Mouse (Mus musculus) C2C12 (cell line): ENCODE data around the gene Dynlrb2. TPM values are rescaled to one million over a fixed set of nuclear protein-coding genes. Genes with fewer than 3 reads are reported as not detected.

Source experiments
- H3K27me3 ChIP-seq: one replicate; pipeline ENCODE4 v1.6.1; 2011; ENCODE audit not compliant: control insufficient read depth, insufficient read depth, insufficient read length
- H3K36me3 ChIP-seq: one replicate; pipeline ENCODE4 v1.6.1; 2011; ENCODE audit not compliant: control insufficient read depth, insufficient read depth
- H3K4me3 ChIP-seq: one replicate; pipeline ENCODE4 v1.5.1; 2011; ENCODE audit warnings: mild to moderate bottlenecking, control low read depth; ENCODE audit not compliant: poor library complexity, insufficient read depth, severe bottlenecking
- H3K79me2 ChIP-seq: one replicate; pipeline ENCODE4 v1.6.1; 2011; ENCODE audit not compliant: control insufficient read depth, insufficient read depth
- H3K79me3 ChIP-seq: one replicate; pipeline ENCODE4 v1.6.1; 2011; ENCODE audit warnings: low read depth, control low read depth
- H3ac ChIP-seq: one replicate; pipeline ENCODE3; 2011; ENCODE audit warnings: low read depth; ENCODE audit not compliant: control insufficient read depth, insufficient read length
- CEBPB ChIP-seq: IDR thresholded peaks from one replicate; pipeline ENCODE4 v1.6.1; 2011; ENCODE audit warnings: low read depth, mild to moderate bottlenecking, control low read depth, moderate library complexity
- CTCF ChIP-seq: IDR thresholded peaks from one replicate; pipeline ENCODE4 v1.5.1; 2011; ENCODE audit not compliant: control insufficient read depth, insufficient read depth, insufficient read length
- FOSL1 ChIP-seq: IDR thresholded peaks from one replicate; pipeline ENCODE4 v1.8.0; 2011; ENCODE audit warnings: mild to moderate bottlenecking, low read length; ENCODE audit not compliant: poor library complexity, insufficient read depth, severe bottlenecking
- MAX ChIP-seq: IDR thresholded peaks from one replicate; pipeline ENCODE4 v1.6.1; 2011; ENCODE audit warnings: mild to moderate bottlenecking, control low read depth
- MYOD1 ChIP-seq: IDR thresholded peaks from one replicate; pipeline ENCODE4 v1.6.1; 2011; ENCODE audit warnings: low read depth; ENCODE audit not compliant: control insufficient read depth, insufficient read length
- MYOG ChIP-seq: IDR thresholded peaks from one replicate; pipeline ENCODE4 v1.6.1; 2011; ENCODE audit not compliant: control insufficient read depth, insufficient read length; ENCODE audit errors: extremely low read depth
- USF1 ChIP-seq: IDR thresholded peaks from one replicate; pipeline ENCODE4 v1.6.1; 2011; ENCODE audit warnings: low read depth, mild to moderate bottlenecking, control low read depth, moderate library complexity
- polyA plus RNA-seq: library from polyadenylated mRNA; unstranded; fragments of >200 nt; fragmentation: generic; extraction: Trizol; gene quantifications from one replicate; pipeline ENCODE4 v1.2.1, GENCODE M21; 2012; ENCODE audit warnings: missing spikeins

The Dynlrb2 gene
- polyA plus RNA-seq, 1 experiment: not detected

DNA sequence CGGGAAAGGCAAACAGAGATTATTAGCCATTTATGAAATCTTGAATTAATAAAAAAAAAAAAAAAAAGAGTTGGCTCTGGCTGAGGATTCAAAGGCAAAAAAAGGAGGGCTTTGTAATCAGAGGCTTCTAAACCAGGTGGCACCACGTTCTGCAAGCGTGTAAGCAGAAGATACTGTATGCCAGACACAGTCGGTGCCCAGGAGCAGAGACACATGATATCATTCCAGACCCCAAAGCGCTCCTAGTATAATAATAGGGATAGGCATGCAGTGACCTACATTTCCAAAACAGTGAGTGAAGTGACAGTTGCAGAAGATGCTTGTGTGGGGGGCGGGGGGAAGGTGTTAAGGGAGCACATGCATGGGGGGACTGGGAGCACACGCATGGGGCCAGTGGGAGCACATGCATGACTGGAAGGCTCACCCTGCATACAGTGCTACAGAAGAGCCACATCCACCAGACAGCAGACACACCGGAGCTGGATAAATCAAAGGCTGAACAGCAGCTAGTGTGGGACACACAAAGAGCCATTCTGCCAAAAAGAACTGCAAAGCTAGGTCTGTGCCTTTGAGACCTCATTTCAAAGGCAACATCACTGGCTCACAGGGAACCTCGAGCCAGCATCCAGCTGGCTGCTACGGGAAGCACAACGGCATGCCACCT lies 17.5 kb downstream of the Dynlrb2 start:
- H3K27me3 ChIP-seq: no peaks in the 10 kb centered on the region
- no peaks in the 10 kb centered on the region for H3K79me3 ChIP-seq
- H3ac ChIP-seq: no peak overlapping the region
- no peak for TF ChIP-seq FOSL1
- TF ChIP-seq MAX: no peak
- TF ChIP-seq MYOG: no peak
- no peaks in the 10 kb centered on the region for H3K36me3 ChIP-seq
- H3K79me2 ChIP-seq: no peaks in the 10 kb centered on the region
- no peak overlapping the region for H3K4me3 ChIP-seq

DNA sequence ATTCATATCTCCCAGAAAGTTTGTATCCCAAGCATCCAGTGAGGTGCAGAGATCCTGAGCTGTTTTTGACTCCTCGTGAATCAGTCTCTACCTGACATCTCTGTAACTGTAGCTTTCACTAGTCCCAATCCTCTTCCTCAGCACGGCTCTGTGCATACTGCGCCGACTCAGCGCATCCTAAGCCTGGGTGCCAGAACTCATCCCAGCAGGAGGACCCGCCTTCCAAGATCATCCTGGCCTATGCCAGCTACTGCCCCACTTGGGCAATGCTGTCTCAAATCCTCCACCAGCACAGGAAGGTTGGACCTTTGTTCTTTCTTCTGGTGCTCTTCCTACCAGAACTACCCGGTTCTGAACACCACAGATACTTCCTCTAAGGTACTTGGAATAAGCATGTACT lies 20.1 kb downstream of the Dynlrb2 start:
- Histone ChIP-seq H3ac (no peak overlapping the region), H3K79me3 (no peaks in the 10 kb centered on the region), H3K4me3 (no peak overlapping the region), H3K36me3 (no peaks in the 10 kb centered on the region), H3K79me2 (no peaks in the 10 kb centered on the region), H3K27me3 (no peaks in the 10 kb centered on the region)
- TF ChIP-seq CTCF (no peak), MYOG (no peak)

DNA sequence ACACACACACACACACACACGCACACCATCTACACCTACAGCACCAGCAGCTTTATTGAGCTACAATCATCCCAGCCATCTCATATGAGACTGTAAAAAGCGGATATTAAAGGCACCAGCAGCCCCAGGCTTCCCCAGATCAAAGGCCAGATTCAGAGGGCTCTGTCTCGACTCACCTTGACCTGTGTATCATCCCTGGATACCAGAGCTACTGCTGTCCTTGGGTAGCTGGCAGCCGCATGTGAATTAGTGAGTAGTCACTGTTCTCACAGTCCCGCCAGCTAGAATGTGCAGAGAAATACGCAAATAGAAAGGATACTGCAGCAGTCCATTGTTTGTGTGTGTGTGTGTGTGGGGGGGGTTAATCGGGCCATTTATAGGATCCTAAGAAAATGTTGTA lies 24.0 kb downstream of the Dynlrb2 start:
- Histone ChIP-seq H3K27me3 (no peaks in the 10 kb centered on the region), H3K79me2 (no peaks in the 10 kb centered on the region), H3K36me3 (no peaks in the 10 kb centered on the region), H3ac (no peak overlapping the region), H3K79me3 (no peaks in the 10 kb centered on the region), H3K4me3 (no peak overlapping the region)
- TF ChIP-seq MYOG (no peak), CEBPB (no peak), MYOD1 (no peak), USF1 (no peak), MAX (no peak), CTCF (no peak), FOSL1 (no peak)

DNA sequence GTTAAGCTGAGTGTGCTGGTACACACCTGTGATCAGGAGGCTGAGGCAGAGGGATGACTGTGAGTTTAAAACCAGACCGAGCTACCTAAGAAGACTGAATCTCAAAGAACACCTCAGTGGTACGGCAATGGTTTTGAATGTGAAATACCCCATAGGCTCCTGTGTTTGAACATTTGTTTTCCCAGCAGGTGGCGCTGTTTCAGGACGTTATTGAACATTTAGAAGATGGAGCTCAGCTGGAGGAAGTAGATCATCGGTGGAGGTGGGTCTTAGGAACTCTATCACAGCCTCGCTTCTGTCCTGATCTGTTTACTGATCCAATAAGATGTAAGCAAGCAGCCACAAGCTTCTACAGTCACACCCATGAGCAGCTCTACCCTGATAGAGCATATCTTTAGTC lies 28.3 kb downstream of the Dynlrb2 start:
- Histone ChIP-seq H3K79me2 (no peaks in the 10 kb centered on the region), H3K79me3 (no peaks in the 10 kb centered on the region), H3K4me3 (no peak overlapping the region), H3ac (no peak overlapping the region), H3K36me3 (no peaks in the 10 kb centered on the region), H3K27me3 (no peaks in the 10 kb centered on the region)
- TF ChIP-seq USF1 (no peak), CEBPB (no peak), MAX (no peak), CTCF (no peak), MYOG (no peak), FOSL1 (no peak), MYOD1 (no peak)

DNA sequence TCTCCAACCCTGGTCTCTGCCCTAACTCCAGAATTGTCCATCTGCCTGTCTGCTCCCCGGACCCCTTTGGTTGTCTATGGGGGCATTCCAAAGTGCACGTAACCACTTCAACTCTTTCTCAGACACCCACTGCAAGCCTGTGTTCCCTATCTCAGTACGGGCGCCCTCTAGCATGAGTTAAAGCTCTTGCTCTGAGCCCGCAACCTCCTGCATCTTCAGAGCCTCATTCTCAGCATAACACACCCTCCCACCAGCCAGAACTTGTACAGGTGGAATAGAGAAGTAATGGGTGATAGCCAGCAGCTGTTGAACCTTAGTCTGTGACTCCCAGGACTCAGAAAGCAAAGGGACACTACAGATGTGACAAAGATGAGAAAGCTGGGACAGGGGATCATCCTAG lies 32.0 kb downstream of the Dynlrb2 start:
- Histone ChIP-seq H3K79me3 (no peaks in the 10 kb centered on the region), H3K4me3 (no peak overlapping the region), H3ac (no peak overlapping the region), H3K79me2 (no peaks in the 10 kb centered on the region), H3K36me3 (no peaks in the 10 kb centered on the region), H3K27me3 (no peaks in the 10 kb centered on the region)
- TF ChIP-seq MYOD1: no peak
- TF ChIP-seq MAX: no peak
- no peak for TF ChIP-seq FOSL1
- no peak for TF ChIP-seq USF1
- TF ChIP-seq CTCF: no peak
- TF ChIP-seq MYOG: no peak
- no peak for TF ChIP-seq CEBPB

DNA sequence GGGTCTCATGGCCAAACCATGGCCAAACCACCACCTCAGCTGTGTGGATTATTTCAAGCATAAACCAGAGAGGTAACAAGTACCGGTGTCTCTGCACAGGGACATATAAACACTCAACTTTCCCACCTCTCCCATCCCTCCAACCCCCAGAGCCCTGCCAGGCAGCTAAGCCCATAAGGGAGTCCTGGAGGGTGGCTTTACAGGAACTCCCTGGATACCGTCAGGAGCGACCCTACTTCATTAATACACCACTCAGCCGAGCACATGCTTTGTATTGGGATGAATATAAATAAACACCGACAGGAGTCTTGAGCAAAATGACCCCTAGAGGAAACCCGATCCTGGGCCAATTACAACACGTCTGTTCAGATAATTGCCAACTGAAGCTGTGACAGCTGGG lies 34.0 kb downstream of the Dynlrb2 start:
- no peaks in the 10 kb centered on the region for H3K79me3 ChIP-seq
- no peaks in the 10 kb centered on the region for H3K79me2 ChIP-seq
- H3K4me3 ChIP-seq: no peak overlapping the region
- H3K36me3 ChIP-seq: no peaks in the 10 kb centered on the region
- TF ChIP-seq MYOD1: no peak
- no peaks in the 10 kb centered on the region for H3K27me3 ChIP-seq
- H3ac ChIP-seq: no peak overlapping the region
